Mouse (Mus musculus): ENCODE data around the gene D8Ertd738e.

DNA sequence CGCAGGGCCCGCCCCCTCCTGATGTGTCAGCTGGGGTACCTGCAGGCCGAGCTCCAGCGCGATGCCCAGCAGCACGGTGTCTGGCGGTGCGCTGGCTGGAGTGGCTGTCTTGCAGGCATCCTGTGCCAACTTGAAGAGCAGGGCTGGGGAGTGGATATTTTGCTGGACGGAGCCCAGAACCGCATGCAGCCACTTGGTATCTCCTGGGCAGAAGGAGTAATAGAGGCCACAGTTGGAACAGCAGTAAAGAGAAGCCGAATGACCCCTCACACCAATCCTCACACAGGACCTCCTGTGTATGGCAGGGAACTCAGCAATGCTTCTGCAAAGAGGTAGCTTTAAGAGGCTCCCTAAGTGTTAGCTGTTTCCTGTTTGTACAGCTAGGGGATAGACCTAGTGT, 32.3 kb downstream of the D8Ertd738e start:
- no peak for TF ChIP-seq CTCF (IDR thresholded peaks at IDR 0.05; ENCODE audit: borderline replicate concordance, control insufficient read depth, extremely low read depth, insufficient read depth, low read length, poor library complexity)
- no peak for TF ChIP-seq POLR2A (IDR thresholded peaks at IDR 0.05; ENCODE audit: control insufficient read depth, extremely low read depth, insufficient read depth, low read length, poor library complexity)
